Mouse (Mus musculus) myocyte (in vitro differentiated cells): Measurements from ENCODE around the gene Zfp513. TPM values are rescaled to one million over a fixed set of nuclear protein-coding genes. Genes with fewer than 3 reads are reported as not detected.

Source experiments
- H3K27me3 ChIP-seq: one replicate; pipeline ENCODE4 v1.6.1; 2011; ENCODE audit not compliant: control insufficient read depth, insufficient read depth, insufficient read length
- H3K36me3 ChIP-seq: one replicate; pipeline ENCODE4 v1.6.1; 2011; ENCODE audit not compliant: control insufficient read depth, insufficient read depth
- H3K4me2 ChIP-seq: one replicate; pipeline ENCODE4 v1.6.1; 2011; ENCODE audit warnings: low read depth, control low read depth
- H3K4me3 ChIP-seq: one replicate; pipeline ENCODE4 v1.5.1; 2011; ENCODE audit warnings: mild to moderate bottlenecking, control low read depth, moderate library complexity
- H3K79me2 ChIP-seq: one replicate; pipeline ENCODE4 v1.6.1; 2011; ENCODE audit not compliant: control insufficient read depth, insufficient read depth
- H3ac ChIP-seq: one replicate; pipeline ENCODE4 v1.6.1; 2011; ENCODE audit not compliant: control insufficient read depth, insufficient read length
- CEBPB ChIP-seq: IDR thresholded peaks from 2 replicates; pipeline ENCODE4 v1.6.1; 2011; ENCODE audit warnings: mild to moderate bottlenecking, moderate library complexity; ENCODE audit not compliant: poor library complexity, insufficient read depth, severe bottlenecking
- E2F4 ChIP-seq: IDR thresholded peaks from one replicate; pipeline ENCODE4 v1.6.1; 2011; ENCODE audit warnings: mild to moderate bottlenecking, control low read depth, moderate library complexity; ENCODE audit not compliant: insufficient read depth
- MAX ChIP-seq: IDR thresholded peaks from one replicate; pipeline ENCODE4 v1.6.1; 2011; ENCODE audit warnings: low read depth, mild to moderate bottlenecking, control low read depth
- MYOD1 ChIP-seq, 3 experiments: IDR thresholded peaks; one replicate each; pipeline ENCODE4 v1.6.1; 2011; ENCODE audit warnings: control low read depth in 2 of 3, low read depth in 2 of 3, mild to moderate bottlenecking in 2 of 3, moderate library complexity in 1 of 3; ENCODE audit not compliant: insufficient read length in 2 of 3, control insufficient read depth in 1 of 3
- MYOG ChIP-seq, 3 experiments: IDR thresholded peaks; one replicate each; pipeline ENCODE4 v1.6.1; 2011; ENCODE audit warnings: control low read depth in 2 of 3, low read depth in 2 of 3, mild to moderate bottlenecking in 2 of 3; ENCODE audit not compliant: insufficient read length in 2 of 3, control insufficient read depth in 1 of 3, insufficient read depth in 1 of 3
- POLR2A ChIP-seq: IDR thresholded peaks from one replicate; pipeline ENCODE4 v1.6.1; 2011; ENCODE audit warnings: low read depth, mild to moderate bottlenecking, control low read depth, moderate library complexity; ENCODE audit not compliant: insufficient read length
- POLR2AphosphoS2 ChIP-seq: IDR thresholded peaks from one replicate; pipeline ENCODE4 v1.6.1; 2011; ENCODE audit warnings: low read depth, control low read depth; ENCODE audit not compliant: insufficient read length
- REST ChIP-seq: IDR thresholded peaks from one replicate; pipeline ENCODE4 v1.6.1; 2011; ENCODE audit warnings: mild to moderate bottlenecking, control low read depth, moderate library complexity; ENCODE audit not compliant: insufficient read depth, insufficient read length
- SRF ChIP-seq: IDR thresholded peaks from one replicate; pipeline ENCODE4 v1.6.1; 2011; ENCODE audit warnings: low read depth; ENCODE audit not compliant: control insufficient read depth, insufficient read length
- TCF12 ChIP-seq: IDR thresholded peaks from one replicate; pipeline ENCODE4 v1.6.1; 2011; ENCODE audit warnings: mild to moderate bottlenecking, control low read depth; ENCODE audit not compliant: poor library complexity, insufficient read depth, severe bottlenecking
- TCF3 ChIP-seq: IDR thresholded peaks from one replicate; pipeline ENCODE4 v1.6.1; 2011; ENCODE audit warnings: low read depth, control low read depth; ENCODE audit not compliant: insufficient read length
- USF1 ChIP-seq: IDR thresholded peaks from one replicate; pipeline ENCODE4 v1.6.1; 2011; ENCODE audit warnings: low read depth, mild to moderate bottlenecking, control low read depth, moderate library complexity
- polyA plus RNA-seq: library from polyadenylated mRNA; unstranded; fragments of >200 nt; fragmentation: generic; extraction: Trizol; gene quantifications from one replicate; pipeline ENCODE4 v1.2.1, GENCODE M21; 2012; ENCODE audit warnings: missing spikeins

Gene Zfp513
- polyA plus RNA-seq, 1 experiment: 25.6 TPM

DNA sequence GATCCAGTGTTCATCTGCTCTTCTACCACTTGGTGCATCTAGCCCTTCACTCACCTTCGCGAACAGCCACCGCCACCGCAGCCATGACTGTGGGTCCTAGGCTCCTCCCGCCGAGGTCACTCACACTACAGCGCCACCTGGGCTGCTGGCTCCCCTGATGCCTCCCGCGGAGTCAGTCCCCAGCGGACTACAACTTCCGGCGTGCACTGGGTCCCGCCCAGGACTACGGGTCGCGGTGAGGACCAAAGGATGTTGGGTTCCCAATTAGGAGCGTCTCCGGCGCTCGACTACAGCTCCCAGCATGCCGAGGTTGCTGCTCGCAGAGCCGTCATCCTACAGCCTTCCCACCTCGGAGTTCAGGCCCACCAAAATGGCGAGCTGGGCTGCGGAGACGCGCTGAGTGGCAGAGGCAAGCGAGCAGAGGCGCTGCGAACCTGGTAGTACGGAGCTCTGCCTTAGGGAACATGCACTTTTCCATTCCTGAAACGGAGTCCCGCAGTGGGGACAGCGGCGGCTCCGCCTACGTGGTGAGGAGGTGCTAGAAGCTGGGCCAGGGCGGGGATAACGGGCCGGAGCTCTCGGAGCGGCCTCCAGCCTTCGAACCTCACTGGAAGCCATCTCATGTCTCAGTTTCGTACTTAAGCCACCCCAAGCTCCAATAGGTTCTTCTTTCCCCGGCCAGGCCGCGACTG lies 9.0 kb downstream of the Zfp513 start, which contains the start of the genes Snx17 and Eif2b4:
TSS of gene Snx17 (plus strand) at position 289 of the 692 bp plus-strand sequence.
TSS of gene Eif2b4 (minus strand) at position 492 of the 692 bp plus-strand sequence.
- H3K4me3 ChIP-seq: peak within 1 kb of the TSS; percentile 95
- H3K27me3 ChIP-seq: no peaks in the 10 kb centered on the region
- H3K4me2 ChIP-seq: peak within 1 kb of the TSS; percentile 85
- peaks cover 23% of the 10 kb centered on the region for H3K36me3 ChIP-seq
- TF ChIP-seq POLR2AphosphoS2: peak; percentile 80
- peak in 2 of 3 experiments; percentile 44 to 54 for TF ChIP-seq MYOD1 (IDR thresholded peaks at IDR 0.05; ENCODE audit: control insufficient read depth in 1 of 3, insufficient read length in 2 of 3, low read depth in 2 of 3)
- no peak for TF ChIP-seq CEBPB
- peak; percentile 81 for TF ChIP-seq POLR2A
- TF ChIP-seq MAX: no peak
- TF ChIP-seq SRF: peak; percentile 92
- TF ChIP-seq REST: peak; percentile 16
- no peak for TF ChIP-seq TCF3
- TF ChIP-seq MYOG (IDR thresholded peaks at IDR 0.05; ENCODE audit: control insufficient read depth in 1 of 3, insufficient read depth in 1 of 3, insufficient read length in 2 of 3, low read depth in 2 of 3): peak in 1 of 3 experiments; percentile 49
- TF ChIP-seq TCF12: no peak
- H3K79me2 ChIP-seq: peaks cover 12% of the 10 kb centered on the region
- peak within 1 kb of the TSS; percentile 62 for H3ac ChIP-seq

DNA sequence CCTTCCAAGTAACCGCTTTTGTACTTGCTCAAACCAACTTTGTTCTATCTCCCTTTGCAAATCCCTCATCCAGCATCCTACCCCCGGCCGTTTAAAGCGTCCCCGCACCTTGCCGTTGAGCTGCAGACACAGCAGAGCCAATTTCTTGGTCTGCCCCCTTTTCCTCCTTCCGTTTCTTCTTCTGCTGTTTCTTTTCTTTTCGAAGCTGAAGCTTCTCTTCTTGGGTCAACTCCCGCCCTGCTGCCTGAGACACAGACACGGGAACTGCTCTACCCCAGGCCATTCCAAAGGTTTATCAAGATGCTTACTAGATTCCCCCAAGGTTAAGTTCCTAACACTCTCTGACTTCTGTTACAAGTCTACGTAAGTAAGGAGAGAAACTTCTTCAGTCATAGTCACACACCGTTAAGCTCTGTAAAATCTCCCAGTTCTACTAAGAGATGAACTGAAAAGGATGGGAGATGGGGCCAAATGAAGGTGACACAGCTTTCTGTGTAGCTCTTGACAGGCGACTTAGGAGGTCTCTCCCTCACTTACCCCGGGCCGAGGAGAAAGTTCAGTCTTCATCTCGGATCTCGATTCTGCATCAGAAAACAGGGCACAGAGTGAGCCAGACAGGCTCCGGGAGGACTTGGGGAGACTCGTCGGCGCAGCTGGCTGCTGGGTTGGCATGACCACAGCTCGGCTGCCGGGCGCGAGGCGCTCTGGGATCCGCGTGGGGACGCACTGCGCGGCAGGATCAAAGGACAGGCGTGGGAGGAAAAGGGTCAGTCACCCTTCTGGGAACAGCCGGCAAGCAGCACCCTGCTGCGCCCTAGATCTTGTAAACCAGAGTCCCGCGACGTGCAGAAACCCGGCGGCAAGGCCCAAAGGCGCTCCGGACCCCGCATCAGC lies 9.8 kb downstream of the Zfp513 start:
- Histone ChIP-seq H3K27me3 (no peaks in the 10 kb centered on the region), H3ac (peak overlapping the region; percentile 62), H3K4me3 (peak overlapping the region; percentile 95), H3K4me2 (peak overlapping the region; percentile 75), H3K79me2 (peaks cover 12% of the 10 kb centered on the region), H3K36me3 (peaks cover 31% of the 10 kb centered on the region)
- peak in 2 of 3 experiments; percentile 27 to 40 for TF ChIP-seq MYOD1 (IDR thresholded peaks at IDR 0.05; ENCODE audit: control insufficient read depth in 1 of 3, insufficient read length in 2 of 3, low read depth in 2 of 3)
- peak; percentile 11 to 66 (median 42) for TF ChIP-seq MYOG (IDR thresholded peaks at IDR 0.05; ENCODE audit: control insufficient read depth in 1 of 3, insufficient read depth in 1 of 3, insufficient read length in 2 of 3, low read depth in 2 of 3)
- no peak for TF ChIP-seq POLR2AphosphoS2
- no peak for TF ChIP-seq REST

DNA sequence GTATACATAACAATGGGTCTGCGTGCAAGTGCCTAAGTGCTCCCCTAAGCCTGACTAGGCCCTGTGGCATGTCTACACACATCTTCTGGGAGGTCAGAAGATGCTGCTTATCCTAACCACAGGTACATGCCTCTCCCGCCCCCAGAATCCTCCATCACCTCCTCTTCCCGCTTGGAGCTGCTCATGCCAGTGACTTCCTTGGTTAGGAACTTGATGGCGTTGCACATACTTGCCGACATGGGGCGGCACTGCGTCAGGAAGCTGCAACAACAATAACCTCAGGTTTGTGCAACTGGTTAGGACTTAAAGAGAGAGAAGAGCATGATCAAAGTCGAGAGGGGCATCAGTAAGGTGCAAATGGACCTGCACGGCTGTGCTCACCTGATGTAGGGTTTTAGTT lies 11.9 kb downstream of the Zfp513 start:
- H3K36me3 ChIP-seq: peaks cover 18% of the 10 kb centered on the region
- H3K79me2 ChIP-seq: peaks cover 12% of the 10 kb centered on the region
- H3K4me2 ChIP-seq: no peak overlapping the region
- H3K27me3 ChIP-seq: no peaks in the 10 kb centered on the region
- H3ac ChIP-seq: no peak overlapping the region
- TF ChIP-seq MYOD1 (IDR thresholded peaks at IDR 0.05; ENCODE audit: control insufficient read depth in 1 of 3, insufficient read length in 2 of 3, low read depth in 2 of 3) (no peak), POLR2AphosphoS2 (no peak), TCF12 (no peak), MAX (no peak), POLR2A (no peak), USF1 (no peak), SRF (no peak), CEBPB (no peak), E2F4 (no peak), REST (no peak), MYOG (IDR thresholded peaks at IDR 0.05; ENCODE audit: control insufficient read depth in 1 of 3, insufficient read depth in 1 of 3, insufficient read length in 2 of 3, low read depth in 2 of 3) (no peak), TCF3 (no peak)
- no peak overlapping the region for H3K4me3 ChIP-seq

DNA sequence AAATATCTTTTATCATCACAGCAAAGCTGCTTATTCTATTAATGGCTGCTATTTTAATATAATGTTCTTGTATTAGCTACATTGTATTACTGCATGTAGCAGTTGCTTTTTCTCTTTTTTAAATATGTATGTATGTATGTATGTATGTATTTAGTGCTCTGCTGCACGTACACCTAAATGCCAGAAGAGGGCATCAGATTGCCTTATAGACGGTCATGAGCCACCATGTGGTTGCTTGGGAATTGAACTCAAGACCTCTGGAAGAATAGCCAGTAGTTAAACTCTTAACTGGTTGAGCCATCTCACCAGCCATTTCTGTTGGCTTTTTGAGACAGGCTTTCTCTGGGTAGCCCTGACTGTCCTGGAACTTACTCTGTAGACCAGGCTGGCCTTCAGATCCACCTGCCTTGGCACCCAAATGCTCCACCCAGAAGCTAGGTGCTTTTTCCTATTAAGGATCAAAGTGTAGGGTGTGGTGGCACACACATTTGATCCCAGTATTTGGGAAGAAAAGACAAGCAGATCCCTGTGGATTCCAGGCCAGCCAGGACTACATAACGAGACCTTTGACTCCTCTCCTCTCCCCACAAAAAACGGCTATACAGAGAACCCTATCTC lies 13.8 kb downstream of the Zfp513 start:
- TF ChIP-seq MAX (no peak), SRF (no peak), CEBPB (no peak), USF1 (no peak), MYOD1 (IDR thresholded peaks at IDR 0.05; ENCODE audit: control insufficient read depth in 1 of 3, insufficient read length in 2 of 3, low read depth in 2 of 3) (no peak), REST (no peak), MYOG (IDR thresholded peaks at IDR 0.05; ENCODE audit: control insufficient read depth in 1 of 3, insufficient read depth in 1 of 3, insufficient read length in 2 of 3, low read depth in 2 of 3) (no peak), POLR2A (no peak), TCF12 (no peak), TCF3 (no peak), POLR2AphosphoS2 (no peak), E2F4 (no peak)
- no peak overlapping the region for H3ac ChIP-seq
- H3K4me3 ChIP-seq: no peak overlapping the region
- no peaks in the 10 kb centered on the region for H3K27me3 ChIP-seq
- peaks cover 9% of the 10 kb centered on the region for H3K36me3 ChIP-seq
- H3K4me2 ChIP-seq: no peak overlapping the region
- H3K79me2 ChIP-seq: no peaks in the 10 kb centered on the region
